Mouse (Mus musculus) cerebellum, adult 2 months (tissue): ENCODE measurements around the gene Marc2. TPM values are rescaled to one million over a fixed set of nuclear protein-coding genes. Genes with fewer than 3 reads are reported as not detected.
A peak's percentile ranks its signal among the peaks of the same experiment; 100 is the strongest.

Experiments
- DNase-seq, 2 experiments: peaks; one replicate each; pipeline ENCODE4 v3.0.0; 2021
- H3K27ac ChIP-seq: fragments of 200-500 bp; 2 replicates; pipeline ENCODE4 v1.5.1; 2012; ENCODE audit warnings: low read length, control low read depth, inconsistent platforms; ENCODE audit not compliant: insufficient read depth
- H3K27me3 ChIP-seq: fragments of 200-500 bp; 2 replicates; pipeline ENCODE4 v1.6.1; 2012; ENCODE audit warnings: inconsistent platforms, mild to moderate bottlenecking, low read length, moderate library complexity; ENCODE audit not compliant: control insufficient read depth, insufficient read depth
- H3K4me1 ChIP-seq: fragments of 200-500 bp; 2 replicates; pipeline ENCODE4 v1.6.1; 2011; ENCODE audit warnings: low read length; ENCODE audit not compliant: control insufficient read depth, insufficient read depth
- H3K4me3 ChIP-seq: fragments of 200-500 bp; replicated peaks from 2 replicates; pipeline ENCODE3; 2011; ENCODE audit warnings: mild to moderate bottlenecking, low read depth, low read length, control low read depth; ENCODE audit not compliant: insufficient read depth
- CTCF ChIP-seq: fragments of 200-500 bp; IDR thresholded peaks from 2 replicates; pipeline ENCODE4 v1.5.1; 2011; ENCODE audit warnings: low read depth, mild to moderate bottlenecking, control low read depth, low read length, moderate library complexity, borderline replicate concordance; ENCODE audit not compliant: insufficient read depth
- POLR2A ChIP-seq: fragments of 200-500 bp; IDR thresholded peaks from 2 replicates; pipeline ENCODE4 v1.6.1; 2011; ENCODE audit warnings: low read length, control low read depth, borderline replicate concordance; ENCODE audit not compliant: insufficient read depth
- WGBS: fragments of 180-500 bp; shearing (Covaris S2); methylation state at CpG from one replicate; pipeline ENCODE4 v1.1.7; 2018; 5-methylcytosine and 5-hydroxymethylcytosine counted together
- polyA plus RNA-seq: library from polyadenylated mRNA; depleted of rRNA; stranded (reverse); fragments of >200 nt; gene quantifications from 2 replicates; pipeline ENCODE4 v1.2.3, GENCODE M21; 2012; rRNA removed

Marc2 gene
- polyA plus RNA-seq, 1 experiment, result 64.9 TPM

DNA sequence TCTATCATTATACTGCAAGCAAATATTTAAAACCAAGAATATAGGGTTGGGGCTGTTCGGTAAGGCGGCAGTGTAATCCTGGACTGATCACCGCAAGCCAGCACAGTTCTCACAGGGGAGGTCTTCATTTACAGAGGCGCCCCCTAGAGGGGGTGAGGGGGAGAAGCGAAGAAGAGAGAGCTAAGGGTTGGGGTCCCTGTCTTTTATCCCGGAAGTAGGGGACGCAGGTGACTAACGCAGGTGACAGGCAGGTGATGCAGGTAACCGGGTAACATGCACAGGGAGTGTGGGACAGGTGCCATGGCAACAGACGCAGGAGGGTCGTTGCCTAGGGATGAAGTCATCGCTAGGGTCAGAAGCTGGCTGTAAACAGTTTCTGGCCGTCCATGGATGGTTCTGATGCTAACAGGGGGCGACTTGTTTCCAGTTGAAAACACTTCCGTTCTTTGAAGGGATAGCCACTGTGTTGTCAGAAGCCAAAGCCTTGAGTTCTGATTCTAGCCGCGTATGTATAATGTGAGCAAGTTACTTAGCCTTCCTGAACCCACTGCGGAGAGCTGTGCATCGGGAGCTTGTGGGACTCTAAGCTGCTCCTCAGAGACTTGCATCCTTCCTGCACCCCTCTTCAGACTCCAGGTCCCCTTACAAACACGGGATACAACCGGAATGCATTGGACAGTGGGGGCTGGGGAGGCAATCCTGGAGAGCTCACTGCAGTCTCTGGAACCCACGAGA lies 69.0 kb downstream of the Marc2 start:
- Histone ChIP-seq H3K4me3 (no peak overlapping the region), H3K27me3 (no peaks in the 10 kb centered on the region), H3K4me1 (no peaks in the 10 kb centered on the region), H3K27ac (no peak overlapping the region)
- no peak for TF ChIP-seq POLR2A
- TF ChIP-seq CTCF, result no peak
- WGBS, result 29% methylated on average over 22 of the region's 22 CpGs
- DNase-seq, result no peak

DNA sequence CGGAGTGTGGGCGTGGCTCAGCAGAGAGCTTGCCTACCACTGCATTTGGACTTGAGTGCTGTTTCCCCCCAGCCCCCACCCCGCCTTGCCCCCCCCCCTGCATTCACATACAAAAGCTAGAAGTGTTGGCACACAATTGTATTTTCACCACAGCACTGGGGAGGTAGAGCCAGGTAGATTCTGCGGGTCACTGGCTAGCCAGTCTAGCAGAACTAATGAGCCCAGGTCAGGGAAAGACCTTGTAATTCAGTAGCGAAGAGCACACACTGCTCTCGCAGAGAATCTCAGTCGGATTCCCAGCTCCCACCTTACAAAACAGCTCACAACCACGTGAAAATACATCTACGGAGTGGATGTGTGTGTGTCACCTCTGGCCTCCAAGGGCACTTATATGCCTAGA lies 71.0 kb downstream of the Marc2 start:
- Histone ChIP-seq H3K27ac (no peak overlapping the region), H3K4me3 (no peak overlapping the region), H3K27me3 (no peaks in the 10 kb centered on the region), H3K4me1 (no peaks in the 10 kb centered on the region)
- WGBS, result 62% methylated on average over 9 of the region's 9 CpGs
- DNase-seq, result no peak
- TF ChIP-seq POLR2A (no peak), CTCF (no peak)

DNA sequence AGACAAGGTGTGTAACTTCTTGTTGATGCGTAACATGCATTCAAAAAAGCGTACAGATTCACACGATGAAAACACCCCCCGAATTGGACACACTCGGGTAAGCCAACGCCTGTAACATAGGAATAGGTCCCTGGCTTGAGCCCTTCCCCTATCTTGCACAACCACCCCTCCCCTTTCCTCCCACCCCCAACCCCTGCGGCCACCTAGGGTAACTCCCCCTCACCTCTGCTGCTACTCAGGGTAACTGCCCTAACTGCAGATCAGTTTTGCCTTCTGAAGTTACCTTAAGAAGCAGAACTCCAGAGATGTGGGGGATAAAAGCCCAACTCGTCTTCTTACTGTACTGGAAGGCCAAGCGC lies 74.4 kb downstream of the Marc2 start:
- WGBS, result 17% methylated on average over 9 of the region's 9 CpGs
- no peaks in the 10 kb centered on the region for H3K4me1 ChIP-seq
- no peak for DNase-seq
- no peak for TF ChIP-seq CTCF
- no peak for TF ChIP-seq POLR2A
- no peaks in the 10 kb centered on the region for H3K27me3 ChIP-seq
- H3K27ac ChIP-seq, result no peak overlapping the region
- no peak overlapping the region for H3K4me3 ChIP-seq

DNA sequence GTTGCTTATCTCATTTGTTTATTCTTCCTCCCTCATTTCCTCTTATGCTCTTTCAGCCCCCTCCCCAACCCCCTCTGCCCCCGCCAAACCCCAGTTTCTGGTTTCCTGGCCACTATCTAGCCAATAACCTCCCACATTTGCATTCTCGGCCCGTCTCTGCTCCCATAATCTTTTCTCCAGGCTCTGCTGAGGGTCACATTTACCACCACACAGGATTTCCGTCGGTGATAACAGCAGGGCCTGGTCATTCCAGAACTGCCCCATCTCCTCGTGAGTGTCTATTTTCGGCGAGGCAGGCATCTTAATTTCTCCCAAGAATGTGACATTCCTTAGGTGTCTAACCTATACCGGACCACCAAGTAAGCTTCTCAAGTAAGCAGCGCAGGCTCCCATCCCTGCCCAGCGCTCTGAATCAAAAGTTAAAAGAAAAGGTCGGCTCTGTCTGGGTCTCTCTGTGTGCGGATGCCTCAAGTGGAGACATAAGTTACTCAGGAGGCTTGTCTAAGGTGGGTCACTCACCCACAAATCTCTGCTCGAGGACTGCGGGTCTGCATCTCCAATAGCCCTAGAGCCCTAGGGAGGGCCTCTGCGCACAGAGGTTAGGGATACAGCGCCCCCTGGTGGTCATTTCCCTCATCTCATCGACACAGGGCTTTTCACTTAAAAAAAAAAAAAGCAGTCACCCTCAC lies 74.9 kb downstream of the Marc2 start:
- peak; percentile 29 to 58 for DNase-seq
- 36% methylated on average over 18 of the region's 18 CpGs for WGBS
- TF ChIP-seq CTCF (peak; percentile 58; the same call in 1 of the 2 replicates), POLR2A (no peak)
- H3K27me3 ChIP-seq, result no peaks in the 10 kb centered on the region
- no peak overlapping the region for H3K4me3 ChIP-seq
- H3K4me1 ChIP-seq, result no peaks in the 10 kb centered on the region
- H3K27ac ChIP-seq, result no peak overlapping the region

DNA sequence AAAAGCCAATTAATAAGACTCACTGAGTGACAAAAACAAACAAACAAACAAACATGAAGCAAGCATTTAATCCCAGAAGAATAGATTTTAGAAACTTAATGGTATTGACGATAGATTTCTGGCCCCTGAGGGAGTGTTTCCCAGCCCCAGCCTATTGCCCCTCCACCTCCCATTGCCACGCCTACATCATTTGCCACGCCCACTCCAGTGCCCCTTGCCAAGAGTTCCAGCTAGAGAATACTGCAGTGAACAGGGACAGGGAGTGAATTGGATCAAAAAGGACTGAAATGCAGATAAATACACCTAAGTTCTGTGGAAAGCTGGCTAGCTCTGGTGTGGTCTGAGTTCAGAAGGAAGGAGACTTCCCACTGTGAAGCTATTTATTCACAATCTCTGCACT lies 82.4 kb downstream of the Marc2 start:
- DNase-seq, result no peak
- Histone ChIP-seq H3K27me3 (no peaks in the 10 kb centered on the region), H3K4me3 (no peak overlapping the region), H3K4me1 (no peaks in the 10 kb centered on the region), H3K27ac (no peak overlapping the region)
- no peak for TF ChIP-seq POLR2A
- no peak for TF ChIP-seq CTCF
- WGBS, result 35% methylated on average over 3 of the region's 3 CpGs

Other genes starting within 250 kb of the Marc2 start
- gene Hlx, start 113.8 kb downstream of the Marc2 start, polyA plus RNA-seq, result 0.60 and 1.1 TPM in 2 replicates
- gene Marc1, start 35.1 kb downstream of the Marc2 start, polyA plus RNA-seq, result 0.16 TPM in 1 of 2 replicates, not detected in the other
- 6.0 and 7.4 TPM in 2 replicates for gene C130074G19Rik, start 36.8 kb upstream of the Marc2 start, polyA plus RNA-seq
- 31.0 and 32.2 TPM in 2 replicates for gene Mark1, start 153.1 kb upstream of the Marc2 start, polyA plus RNA-seq